Mouse (Mus musculus) neural tube, embryonic 10.5 days (tissue): ENCODE measurements around the gene Fcgrt.
"Not testable (repeated sequence)": the region's sequence is repeated elsewhere in the genome, so short reads cannot be mapped to it uniquely, and the experiment has no call there.

Experiments used
- DNase-seq: peaks from one replicate; pipeline ENCODE4 v3.0.0-alpha.2; 2017; ENCODE audit warnings: low spot score; ENCODE audit errors: extremely low spot score

Gene Fcgrt

DNA sequence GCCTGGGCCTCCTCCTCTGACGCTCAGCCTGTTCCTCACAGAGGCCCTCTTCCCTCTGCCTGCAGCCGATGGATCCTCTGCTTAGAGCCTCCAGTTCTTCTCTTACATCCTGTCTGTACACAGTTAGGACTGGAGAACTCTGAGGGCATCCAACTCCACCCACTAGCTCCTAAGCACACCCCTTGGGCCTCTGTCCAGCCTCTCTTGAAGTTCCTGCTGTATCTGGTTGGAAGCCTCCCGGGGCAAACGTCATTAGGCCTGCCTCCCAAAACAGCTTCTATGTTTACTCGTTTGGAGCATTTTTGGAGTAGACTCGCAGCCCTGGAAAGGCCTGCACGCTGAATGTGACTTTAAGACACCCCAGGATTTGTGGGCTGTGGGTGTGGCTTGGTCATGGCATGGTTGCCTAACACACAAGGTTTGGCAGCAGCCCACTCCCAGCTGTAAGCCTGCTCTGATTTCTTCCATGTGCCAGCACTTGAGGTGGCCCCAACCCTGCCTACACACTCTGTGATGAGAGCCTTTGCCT is at the start of gene Fcgrt:
Gene Fcgrt, minus strand, starts transcription at position 200 of the 529 bp plus-strand sequence.
- no peak for DNase-seq

DNA sequence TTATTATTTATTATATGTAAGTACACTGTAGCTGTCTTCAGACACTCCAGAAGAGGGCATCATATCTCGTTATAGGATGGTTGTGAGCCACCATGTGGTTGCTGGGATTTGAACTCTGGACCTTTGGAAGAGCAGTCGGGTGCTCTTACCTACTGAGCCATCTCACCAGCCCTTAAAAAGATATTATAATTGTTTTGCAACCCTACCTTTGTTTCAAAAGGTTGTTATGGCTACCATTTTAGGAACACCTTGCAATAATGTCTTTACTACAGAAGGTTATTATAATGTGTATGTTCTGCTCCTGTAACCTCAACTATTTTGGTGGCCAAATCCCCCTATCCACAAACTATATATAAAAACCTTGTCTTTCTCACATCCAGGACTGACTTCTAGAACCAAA is 49.4 kb upstream of the Fcgrt start:
- DNase-seq: not testable (repeated sequence)

DNA sequence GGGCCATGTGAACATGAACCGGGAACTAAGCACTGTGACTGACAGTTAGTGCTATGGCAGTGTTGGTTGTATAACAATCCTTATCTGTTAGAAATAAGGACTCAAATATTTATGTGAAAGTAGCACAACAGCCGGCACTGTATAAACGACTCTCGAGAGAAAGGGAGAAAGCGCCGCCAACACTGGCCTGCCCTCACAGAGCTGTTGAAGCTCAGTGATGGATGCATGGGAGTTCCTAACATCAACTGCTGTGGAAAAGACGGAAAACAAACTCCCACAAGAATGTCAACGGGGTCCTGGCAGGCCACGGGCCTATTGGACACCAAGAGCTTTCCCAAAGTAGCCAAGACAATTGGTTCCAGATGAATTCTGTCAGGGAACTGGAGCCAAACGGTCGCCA is 47.7 kb upstream of the Fcgrt start:
- peak; percentile 21 for DNase-seq

DNA sequence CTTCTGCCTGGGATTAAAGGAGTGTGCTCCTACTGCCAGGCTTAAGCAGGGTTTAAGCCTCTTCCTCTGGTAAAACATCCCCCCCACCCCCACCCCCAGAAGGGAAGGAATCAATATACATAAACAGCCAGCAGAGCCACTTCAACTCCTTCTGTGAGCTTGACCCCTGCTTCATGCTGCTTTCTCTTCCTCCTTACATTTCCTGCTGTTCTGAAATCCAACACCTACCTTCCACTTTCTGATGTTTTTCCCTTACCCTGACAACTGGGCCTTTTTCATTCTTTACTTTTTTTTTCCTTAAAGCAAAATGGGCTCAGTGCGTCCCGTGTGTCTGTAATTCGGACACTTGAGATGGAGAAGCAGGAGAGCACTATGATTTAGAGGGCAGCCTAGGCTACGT is 46.7 kb upstream of the Fcgrt start:
- DNase-seq: no peak

DNA sequence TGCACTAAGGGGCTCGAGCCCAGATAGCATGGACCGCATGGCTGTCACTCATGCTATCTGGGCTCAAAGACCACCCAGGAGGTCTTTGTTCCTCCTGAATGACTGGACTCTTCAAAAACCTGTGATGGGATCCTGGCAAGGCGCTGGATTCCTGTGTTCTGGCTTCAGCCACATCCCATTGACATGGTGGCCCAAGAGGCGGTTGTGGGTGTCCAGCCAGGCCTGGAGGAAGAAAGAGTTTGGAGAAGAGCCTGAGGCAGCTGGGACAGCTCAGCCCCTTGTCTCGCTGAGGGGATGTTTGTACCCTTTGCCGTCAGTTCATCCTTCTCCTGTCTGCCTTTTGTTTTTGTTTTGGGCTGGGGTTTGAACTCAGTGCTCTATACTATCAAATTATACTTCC is 45.9 kb upstream of the Fcgrt start:
- DNase-seq: no peak

DNA sequence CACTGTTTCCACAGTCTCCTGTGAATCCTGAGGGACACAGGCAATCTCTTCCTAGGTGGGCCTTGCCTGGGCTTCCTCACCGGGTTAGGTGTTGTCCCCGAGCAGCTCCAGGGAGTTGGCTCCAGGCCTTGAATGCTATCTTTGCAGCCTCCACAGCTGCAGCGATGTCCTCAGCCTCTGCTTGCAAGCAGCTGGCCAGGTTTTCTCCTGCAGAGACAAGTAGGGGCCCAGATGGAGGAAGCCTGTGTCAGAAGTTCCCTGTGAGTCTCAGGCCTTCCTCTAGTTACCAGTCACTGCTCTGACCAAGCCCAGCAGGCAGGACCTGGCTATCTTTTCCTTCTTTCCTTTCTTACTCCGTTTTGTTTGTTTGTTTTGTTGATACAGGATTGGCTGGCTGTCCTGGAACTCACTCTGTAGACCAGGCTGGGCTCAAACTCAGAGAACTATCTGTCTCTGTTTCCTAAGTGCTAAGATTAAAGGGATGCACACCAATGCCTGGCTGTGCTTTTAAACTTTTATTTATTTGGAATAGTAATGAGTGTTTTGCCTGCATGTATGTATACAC is 45.0 kb upstream of the Fcgrt start:
- no peak for DNase-seq

DNA sequence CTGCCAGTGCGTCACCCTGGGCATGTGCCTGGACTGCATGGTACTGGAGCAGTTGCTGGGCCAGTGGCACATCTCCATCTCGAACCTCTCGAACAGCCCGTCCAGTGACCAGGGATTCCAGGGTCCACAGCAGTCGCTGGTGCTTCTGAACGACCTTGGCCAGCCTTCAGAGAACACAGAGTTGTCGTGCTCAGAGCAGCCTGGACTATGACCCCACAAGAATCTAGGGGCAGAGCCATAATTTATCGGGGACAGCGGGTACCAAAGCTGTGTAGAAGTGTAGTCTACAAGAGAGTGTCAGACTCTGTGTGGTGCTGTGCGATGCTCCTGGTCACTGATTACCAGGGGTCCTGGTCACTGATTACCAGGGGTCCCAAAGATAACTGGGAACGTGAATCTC is 44.2 kb upstream of the Fcgrt start:
- no peak for DNase-seq

DNA sequence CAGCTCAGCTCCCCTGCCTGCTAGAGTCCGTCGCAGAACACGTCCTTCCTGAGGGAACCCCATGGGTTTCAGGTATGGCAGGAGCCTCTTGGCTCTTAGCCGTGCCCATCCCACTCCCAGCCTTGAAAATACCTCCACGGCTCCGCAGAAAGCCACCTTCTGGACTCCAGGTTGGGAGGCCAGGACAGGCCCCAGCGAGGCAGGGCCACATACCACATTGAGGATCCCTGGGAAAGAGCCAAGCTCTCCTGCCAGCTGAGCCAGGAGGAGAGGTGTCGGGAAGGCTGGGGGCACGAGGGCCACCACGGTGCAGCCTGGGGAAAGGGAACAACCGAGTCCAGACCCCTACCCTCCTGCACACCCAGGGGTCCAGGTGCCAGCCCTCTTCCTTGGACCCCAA is 43.6 kb upstream of the Fcgrt start:
- no peak for DNase-seq

DNA sequence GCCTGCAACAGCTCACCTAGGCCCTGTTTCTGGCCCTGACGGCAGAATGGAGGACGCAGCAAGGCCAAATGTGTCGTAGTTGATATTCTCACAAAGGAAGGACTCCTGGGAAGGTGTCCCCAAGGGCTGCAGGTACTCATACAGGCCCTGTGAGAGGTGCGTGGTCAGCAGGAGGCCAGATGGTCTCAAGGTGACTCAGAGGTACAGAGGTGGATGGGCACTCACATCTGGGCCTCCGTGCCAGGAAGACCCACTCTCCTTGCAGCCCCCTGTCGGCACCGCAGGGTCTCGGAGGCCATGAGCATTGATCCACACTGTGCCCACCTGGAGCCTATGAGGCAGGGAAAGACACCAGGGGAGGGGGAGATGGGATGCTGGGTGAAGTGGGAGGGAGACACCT is 41.8 kb upstream of the Fcgrt start:
- no peak for DNase-seq

DNA sequence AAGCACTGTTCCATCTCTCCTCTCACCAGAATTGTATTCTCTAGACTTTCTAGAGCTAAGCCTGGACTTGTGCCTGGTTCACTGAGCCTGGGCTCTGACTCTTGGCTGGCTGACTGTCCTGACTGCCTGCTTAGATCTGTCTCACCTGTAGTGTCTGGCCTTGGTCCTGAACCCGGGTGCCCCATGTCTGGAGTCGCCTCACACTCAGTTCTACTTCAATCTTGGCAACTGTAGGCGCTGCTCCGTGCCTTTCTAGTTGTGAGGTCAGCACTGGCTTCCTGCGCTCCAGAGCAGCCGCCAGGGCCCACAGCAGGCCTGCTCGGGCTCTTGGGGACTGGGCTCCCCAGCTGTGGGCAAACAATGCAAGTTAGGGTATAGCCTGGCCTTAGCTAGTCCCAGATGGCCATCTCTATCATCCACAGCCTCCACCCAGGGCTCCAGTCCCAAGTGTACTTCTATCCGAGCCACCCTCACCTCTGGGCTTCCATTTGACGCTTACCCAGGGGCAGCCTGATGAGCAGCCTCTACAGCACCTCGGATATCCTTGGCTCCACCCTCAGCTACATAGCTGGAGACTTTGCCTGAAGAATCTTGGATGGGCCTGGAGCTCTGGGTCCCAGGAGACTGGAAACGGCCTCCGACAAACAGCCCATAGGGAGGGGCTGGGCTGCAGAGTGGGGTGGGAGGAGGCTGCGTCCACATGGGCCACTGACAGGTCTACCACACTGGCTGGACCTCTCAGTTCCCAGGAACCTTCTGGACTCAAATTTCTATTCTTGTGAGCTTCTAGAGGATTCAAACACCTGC is 40.9 kb upstream of the Fcgrt start:
- DNase-seq: no peak

DNA sequence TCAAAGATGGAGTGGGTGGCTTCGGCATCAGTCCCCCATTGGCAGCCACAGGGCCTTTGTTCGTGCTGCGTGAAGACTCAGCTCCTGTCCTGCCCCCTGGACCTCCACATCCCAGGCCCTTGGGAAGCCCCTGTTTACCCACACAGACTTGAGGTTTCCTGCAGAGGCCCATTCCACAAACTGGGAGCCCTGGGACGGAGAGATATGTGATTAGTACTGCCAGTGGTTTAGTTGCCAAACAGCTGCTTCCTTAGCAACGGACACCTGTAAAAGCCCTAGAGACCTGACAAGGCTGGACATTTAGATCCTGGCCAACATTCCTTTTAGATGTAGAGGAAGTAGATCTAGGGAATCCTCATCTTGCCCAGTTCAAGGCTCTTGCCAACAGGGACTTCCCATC is 38.3 kb upstream of the Fcgrt start:
- DNase-seq: no peak

DNA sequence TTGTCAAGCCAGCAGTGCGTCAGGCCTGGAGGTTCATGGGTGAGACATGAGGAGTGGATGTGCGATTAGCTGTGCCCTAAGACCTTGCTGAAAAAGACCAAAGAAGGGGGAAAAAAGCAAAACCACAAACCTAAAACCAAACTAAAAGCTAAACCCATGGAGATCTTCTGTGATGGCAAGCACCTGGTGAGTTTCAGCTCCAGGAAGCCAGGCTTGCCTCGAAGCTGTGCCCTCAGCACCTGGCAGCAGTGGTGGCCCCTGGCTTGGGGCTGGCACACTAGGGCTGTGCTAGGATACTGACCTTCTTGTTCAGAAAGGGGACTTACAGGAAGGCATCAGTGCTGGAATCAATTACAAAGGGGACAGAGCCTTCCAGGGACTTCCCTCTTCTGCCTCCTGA is 37.7 kb upstream of the Fcgrt start:
- DNase-seq: no peak

DNA sequence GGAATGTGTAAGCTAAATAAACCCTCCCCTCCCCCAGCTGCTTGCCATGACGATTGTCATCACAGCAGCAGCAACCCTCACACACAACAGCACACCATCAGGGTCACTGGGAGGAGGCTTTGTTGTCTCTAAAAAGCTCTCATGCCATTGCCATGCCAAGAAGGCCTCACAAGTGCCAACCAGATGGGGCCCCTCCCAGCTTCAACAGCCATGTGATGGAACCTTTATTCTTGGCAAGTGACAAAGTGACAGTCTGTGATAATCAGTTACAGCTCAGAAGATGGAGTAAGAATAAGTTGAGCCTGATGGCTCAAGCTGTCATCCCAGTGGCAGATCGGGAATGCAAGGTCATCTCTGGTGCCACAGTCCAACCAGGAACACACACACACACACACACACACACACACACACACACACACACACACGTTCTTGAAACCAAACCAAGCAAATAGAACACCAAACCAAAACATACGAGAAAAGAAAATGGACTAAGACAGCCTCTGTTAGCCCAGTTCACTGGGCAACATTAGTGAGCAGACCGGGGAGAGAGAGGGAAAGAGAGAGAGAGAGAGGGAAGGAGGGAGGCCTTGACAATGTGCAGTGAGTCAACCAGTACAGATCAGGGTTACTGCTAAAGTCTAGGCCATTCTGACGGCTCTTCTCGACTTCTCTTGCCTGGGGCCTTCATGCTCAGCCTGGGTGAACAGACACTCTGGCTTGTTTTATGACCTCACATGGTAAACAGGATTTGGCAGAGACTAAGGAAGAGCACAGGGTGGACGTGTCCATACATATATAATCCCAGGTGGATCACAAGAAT is 36.5 kb upstream of the Fcgrt start:
- no peak for DNase-seq

DNA sequence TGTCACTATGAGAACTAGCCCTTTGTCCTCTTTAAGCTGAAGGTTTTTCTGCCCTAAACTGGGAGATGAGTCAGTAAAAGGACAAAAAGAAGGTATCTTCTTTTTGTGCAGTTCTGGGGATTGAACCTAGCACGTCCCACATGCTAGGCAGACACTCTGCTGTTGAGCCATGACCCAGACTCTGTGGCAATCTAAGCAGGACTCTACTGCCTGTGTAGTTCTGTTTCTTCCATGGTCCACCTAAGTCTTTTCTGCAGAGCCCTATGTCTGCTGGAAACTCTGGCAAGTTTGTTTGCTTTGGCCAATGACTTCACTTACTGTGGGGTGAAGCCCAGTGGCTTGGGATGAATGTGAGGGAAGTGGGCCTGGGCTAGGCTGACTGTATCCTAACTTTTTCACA is 34.8 kb upstream of the Fcgrt start:
- no peak for DNase-seq

DNA sequence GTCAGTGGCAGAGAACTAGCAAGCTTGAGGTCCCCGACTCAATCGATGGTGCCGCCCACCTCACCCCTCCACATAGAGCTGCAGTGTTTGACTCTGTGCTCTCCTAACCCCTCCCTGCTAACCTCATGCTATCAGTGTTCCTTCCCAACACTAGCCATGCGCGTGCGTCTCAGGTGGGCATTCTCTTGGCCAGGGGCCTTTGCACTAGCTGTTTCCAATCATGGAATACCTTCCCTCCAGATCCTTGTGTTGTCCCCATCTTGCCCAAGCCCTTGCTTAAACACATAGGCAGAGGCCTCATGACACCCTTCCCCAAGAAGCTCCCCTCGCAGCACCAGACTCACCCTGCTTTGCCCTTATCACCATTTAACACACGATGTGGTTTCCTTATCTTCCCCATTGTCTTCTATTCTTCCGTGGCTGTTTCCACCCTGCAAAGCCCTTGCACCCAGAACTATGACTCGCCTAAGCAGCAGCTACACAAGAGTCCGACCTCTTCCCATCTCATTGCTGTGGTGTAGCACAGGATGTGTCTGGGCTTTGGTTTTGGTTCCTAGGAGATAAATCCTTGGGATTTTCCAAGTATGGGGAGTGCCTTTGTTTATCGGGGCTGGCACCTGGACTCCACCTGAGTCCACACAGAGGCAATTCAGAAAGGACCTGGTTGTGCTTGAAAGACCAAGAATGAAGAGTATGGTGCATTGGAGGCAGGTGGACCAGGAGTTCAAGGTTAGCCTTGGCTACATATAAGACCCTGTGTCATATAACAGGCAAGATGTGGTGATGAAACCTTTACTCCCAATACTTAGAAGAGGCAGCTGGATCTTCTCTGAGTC is 33.7 kb upstream of the Fcgrt start:
- no peak for DNase-seq

DNA sequence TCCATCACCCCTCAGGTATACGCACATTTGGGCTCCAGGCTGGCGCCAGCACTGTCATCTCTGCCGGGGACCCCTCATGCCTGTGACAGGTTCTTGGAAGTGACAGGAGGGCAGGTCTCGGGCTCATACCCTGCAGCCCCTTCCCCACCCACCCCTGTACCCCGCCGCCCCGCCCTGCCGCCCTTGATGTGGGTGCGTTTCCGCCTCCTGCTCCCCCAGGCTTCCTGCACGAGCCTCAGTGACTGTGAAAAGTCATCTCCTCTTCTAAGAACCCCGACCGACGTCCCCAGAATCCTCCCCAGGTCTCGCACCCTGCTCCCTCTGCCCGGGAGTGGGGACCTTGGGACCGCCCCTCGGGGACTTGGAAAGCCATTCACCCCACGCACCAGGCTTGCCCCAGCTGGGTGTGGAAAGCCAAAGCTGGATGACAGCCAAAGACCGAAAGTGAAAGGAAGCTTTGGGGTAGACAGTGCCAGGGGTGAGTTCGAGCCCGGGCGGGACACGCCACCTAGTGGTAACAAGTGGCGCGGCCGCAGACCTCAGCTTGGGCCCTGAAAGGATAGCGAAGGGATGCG is 32.4 kb upstream of the Fcgrt start, which contains the start of the genes Gm45713 and Flt3l:
Gene Gm45713, minus strand, starts transcription at position 239 of the 575 bp plus-strand sequence.
Gene Flt3l, minus strand, starts transcription at position 440 of the 575 bp plus-strand sequence.
- peak; percentile 87 for DNase-seq

DNA sequence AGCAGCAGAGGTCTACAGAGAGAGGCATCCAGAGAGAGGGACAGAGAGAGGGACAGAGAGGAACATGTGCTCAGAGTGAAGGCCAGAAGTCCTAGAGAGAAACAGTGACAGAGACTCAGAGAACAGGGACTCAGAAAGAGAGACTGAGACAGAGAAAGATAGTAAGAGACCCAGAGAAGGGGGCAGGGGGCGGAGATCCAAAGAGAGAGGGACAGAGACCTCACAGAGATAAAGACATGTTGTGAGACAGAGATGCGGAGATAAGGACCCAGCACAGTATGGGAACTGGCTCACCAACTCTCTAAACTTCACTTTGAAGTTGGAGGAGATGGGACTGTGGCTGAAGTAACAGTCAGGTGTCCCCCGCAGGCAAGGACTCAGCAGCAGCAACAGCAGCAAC is 31.7 kb upstream of the Fcgrt start:
- no peak for DNase-seq

DNA sequence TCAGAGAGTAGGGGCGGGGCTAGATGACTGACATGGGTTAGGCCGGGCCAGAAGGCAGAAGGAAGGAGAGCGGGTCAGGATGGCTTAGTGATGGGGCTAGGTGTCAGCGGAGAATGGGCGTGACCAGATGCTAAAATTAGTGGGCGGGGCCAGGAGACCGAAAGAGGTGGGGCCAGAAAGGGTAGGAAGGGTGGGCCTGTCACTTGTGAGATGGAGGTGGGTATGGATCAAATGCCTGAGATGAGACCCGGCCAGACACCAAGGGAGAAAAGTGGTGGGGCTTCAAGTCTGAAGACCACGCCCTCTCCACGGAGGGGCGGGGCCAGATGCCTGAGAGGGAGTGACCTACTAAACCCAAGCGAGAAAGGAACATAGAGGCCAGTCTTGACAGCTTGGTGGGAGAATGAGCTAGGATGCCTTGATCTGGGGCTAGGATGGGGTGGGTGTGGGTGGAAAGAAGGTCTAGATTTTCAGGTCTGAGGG is 30.9 kb upstream of the Fcgrt start:
- DNase-seq: no peak

DNA sequence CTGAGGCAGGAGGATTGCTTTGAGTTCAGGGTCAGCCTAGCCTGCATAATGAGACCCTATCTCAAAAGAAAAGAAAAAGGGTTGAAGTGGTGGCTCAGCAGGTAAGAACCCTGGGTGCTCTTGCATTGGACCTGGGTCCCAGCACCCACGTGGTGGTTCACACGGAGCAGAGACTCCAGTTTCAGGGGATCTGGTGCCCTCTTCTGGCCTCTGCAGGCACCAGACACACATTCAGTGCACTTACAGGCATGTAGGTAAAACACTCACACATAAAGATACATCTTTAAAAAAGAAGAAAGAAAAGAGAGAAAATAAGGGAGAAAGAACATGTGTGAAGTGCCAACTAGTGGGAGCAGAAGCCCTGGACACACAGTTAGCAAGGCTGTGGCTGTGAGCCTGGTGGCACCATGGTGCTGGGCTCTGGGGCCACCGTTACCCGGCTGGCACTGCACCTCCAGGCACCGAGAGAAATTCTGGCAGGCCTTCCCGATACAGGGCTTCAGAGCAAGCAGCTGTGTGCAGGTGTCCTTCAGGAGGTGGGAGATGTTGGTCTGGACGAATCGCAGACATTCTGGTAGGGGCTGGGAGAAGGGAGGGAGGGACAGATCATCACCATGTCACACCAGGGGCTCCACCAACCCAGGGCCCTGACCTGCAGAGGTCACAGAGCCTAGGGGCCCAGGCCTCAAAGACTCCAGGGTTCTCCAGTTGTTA is 30.0 kb upstream of the Fcgrt start:
- no peak for DNase-seq

DNA sequence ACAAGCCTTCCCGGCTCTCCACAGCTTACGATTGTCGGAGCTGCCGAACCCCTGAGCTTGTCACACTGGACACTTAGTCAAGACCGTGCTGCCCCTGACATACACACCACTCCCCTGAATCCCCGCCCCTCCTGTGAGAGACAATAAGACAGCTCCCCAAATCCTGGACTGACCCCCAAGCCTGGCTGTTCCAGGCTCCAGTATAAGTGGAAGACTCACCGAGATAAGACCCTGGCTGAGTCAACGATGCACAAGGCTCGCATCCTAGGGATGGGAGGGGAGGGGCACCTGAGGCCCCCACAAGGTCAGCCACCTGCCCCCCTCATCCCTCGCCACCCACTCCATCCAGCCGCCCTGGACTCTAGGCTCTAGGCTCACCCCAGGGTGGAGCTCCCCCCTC is 28.2 kb upstream of the Fcgrt start:
- no peak for DNase-seq
